Mouse (Mus musculus) midbrain, embryonic 11.5 days (tissue): ENCODE data around the gene Gm49366. TPM values are rescaled to one million over a fixed set of nuclear protein-coding genes. Genes with fewer than 3 reads are reported as not detected.

Experiments
- polyA plus RNA-seq: library from polyadenylated mRNA; unstranded; fragments of >200 nt; fragmentation: Nextera tagmentation; extraction: Ambion mirVana; gene quantifications from 2 replicates; pipeline ENCODE4 v1.2.1, GENCODE M21; 2014

Gm49366 gene
- polyA plus RNA-seq, 1 experiment from 2014 or later, result not detected

Other genes with a start within 250 kb of the Gm49366 start
- 27.2 and 27.8 TPM in 2 replicates for gene Numb, start 117.0 kb upstream of the Gm49366 start, polyA plus RNA-seq
- 13.6 and 15.3 TPM in 2 replicates for gene Riox1, start 88.3 kb upstream of the Gm49366 start, polyA plus RNA-seq
- not detected in 2 replicates for gene Heatr4, start 54.1 kb upstream of the Gm49366 start, polyA plus RNA-seq
- 11.6 and 13.2 TPM in 2 replicates for gene Acot2, start 51.1 kb upstream of the Gm49366 start, polyA plus RNA-seq
- 47.5 and 48.5 TPM in 2 replicates for gene Acot1, start 29.4 kb upstream of the Gm49366 start, polyA plus RNA-seq
- gene Acot4, start 556 bp upstream of the Gm49366 start, polyA plus RNA-seq, result 0.10 and 0.22 TPM in 2 replicates
- 0.18 and 0.39 TPM in 2 replicates for gene Acot3, start 13.2 kb downstream of the Gm49366 start, polyA plus RNA-seq
- gene Acot5, start 30.4 kb downstream of the Gm49366 start, polyA plus RNA-seq, result not detected in 2 replicates
- 1.2 and 1.6 TPM in 2 replicates for gene Acot6, start 61.7 kb downstream of the Gm49366 start, polyA plus RNA-seq
- 4.9 and 5.4 TPM in 2 replicates for gene Dnal1, start 75.4 kb downstream of the Gm49366 start, polyA plus RNA-seq
- gene Pnma1, start 109.6 kb downstream of the Gm49366 start, polyA plus RNA-seq, result 3.4 and 3.8 TPM in 2 replicates
- gene Elmsan1, start 179.9 kb downstream of the Gm49366 start, polyA plus RNA-seq, result 3.4 and 3.9 TPM in 2 replicates
- 18.6 and 18.8 TPM in 2 replicates for gene Ptgr2, start 246.3 kb downstream of the Gm49366 start, polyA plus RNA-seq